Mouse (Mus musculus) testis, postnatal 14 days (tissue): ENCODE data around the gene Coq2.
A peak's percentile ranks its signal among the peaks of the same experiment; 100 is the strongest.

Experiments used
- DNase-seq: peaks from one replicate; pipeline ENCODE4 v3.0.0; 2021; ENCODE audit warnings: low spot score

Gene Coq2

DNA sequence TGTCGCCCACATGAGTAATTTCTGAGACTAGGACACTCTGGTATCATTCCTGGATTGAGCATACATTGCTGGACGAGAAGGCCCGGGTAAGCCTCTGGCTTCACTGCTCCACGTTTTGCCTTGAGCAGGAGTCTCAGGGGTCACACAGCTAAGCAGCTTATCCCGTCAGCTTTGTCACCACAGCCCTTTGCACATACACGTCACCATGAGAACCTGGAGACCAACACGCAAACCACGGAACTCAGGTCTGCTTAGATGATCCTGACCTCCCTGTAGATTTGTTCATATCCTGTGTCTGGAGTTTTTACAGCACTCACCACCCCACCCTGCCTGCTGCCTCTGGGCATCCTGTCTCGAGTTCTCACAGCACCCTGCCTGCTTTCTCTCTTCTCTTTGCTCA is 54.0 kb downstream of the Coq2 start:
- no peak for DNase-seq

DNA sequence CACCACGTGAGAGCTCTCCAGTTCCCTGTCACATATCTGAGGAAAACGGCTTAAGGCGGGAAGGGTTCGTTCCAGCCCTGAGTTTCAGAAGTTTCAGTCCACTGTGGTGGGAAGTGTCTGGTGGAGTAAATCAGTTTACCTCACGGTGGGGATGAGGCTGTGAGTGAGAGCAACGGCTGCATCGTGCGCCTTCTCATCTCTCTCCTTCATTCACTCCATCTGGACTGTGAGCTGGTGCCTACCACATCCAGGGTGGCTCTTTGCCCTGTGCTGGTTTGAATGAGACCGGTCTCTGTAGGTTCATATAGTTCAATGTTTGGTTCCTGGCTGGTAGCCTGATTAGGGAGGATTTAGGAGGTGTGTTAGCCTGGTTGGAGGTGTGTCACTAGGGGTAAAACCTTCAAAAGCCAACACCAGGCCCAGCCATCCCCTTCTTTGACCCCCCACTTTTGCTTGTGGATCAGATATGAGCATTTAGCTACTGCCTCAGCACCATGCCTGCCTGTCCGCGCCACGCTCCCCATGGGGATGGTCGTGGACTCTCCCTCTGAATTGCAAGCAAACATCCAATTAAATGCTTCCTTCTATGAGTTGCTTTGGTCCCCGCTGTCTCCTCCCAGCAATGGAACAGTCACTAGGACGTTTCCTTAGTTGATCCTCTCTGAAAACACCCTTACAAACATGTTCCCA is 55.2 kb downstream of the Coq2 start:
- DNase-seq = no peak

- no peak for DNase-seq
Measured at GRCm38 (mm10) chr5:100613896-100614768, 60.8 kb downstream of the Coq2 start.

- no peak for DNase-seq
Measured at GRCm38 (mm10) chr5:100607868-100608267, 67.1 kb downstream of the Coq2 start.

DNA sequence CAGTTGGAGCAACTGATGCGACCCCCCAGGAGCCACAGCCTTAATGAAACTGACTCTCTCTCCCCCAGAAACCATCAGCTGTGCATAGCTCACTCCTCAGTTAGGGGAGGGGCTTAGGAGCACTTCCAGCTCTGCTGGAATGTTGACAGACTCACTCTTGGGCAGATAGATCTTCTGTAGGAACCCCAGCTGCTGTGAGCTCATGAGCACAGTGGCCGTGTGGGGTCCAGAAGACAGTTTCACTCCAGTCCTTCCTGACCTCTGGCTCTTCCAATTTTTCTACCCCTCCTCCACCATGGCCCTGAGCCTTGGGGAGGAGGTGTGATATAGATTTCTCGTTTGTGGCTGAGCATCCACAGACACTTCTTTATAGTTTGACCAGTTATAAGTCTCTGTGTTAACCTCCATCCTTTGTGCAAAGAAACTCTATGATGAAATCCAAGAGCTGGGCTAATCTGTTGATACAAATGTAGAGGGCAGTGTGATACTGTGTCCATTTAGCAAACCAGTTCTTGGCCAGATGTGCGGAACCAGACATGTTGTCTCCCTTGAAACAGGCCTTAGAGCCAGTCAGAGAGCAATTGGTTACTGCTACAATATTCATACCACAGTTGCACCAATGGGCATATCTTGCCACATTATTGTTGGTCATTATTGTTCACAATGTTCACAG is 67.7 kb downstream of the Coq2 start:
- DNase-seq = no peak

DNA sequence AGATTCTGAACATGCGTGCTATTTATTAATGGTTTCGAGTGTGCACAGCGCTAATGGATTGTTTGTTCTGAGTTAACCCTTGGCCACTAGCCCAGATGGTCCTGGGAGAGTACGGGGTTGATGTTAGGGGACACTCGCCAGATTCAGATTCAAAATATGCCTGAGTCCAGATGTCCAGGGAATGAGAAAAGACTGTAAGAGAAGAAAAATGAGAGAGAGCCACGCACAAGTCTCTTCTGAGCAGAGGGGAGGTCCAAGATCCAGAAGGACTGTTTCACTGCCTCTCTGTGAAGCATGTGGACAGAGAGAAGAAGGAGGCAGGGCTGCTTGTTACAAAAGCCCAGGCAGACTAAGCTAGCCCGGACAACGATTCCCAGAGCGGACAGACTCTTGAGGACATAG is 69.1 kb downstream of the Coq2 start:
- peak; percentile 35 for DNase-seq
